10 mouse cellular contexts compared by ENCODE assay signal in genomic region chr17:71684103-71684608, GRCm38 (mm10). TPM values are rescaled to one million over a fixed set of nuclear protein-coding genes. Genes with fewer than 3 reads are reported as not detected.
DNase-seq lines count a peak whose midpoint lies in the region; ATAC-seq and TF ChIP-seq lines count a peak whose summit lies in the region.
"Had no signal": no experiment of that assay in that cellular context is flagged by ENCODE, and none has a peak within 500 bp of the region (broad histone marks: within the 10 kb centered on the region; RNA-seq: fewer than 3 reads in every experiment).

No protein-coding gene starts in this region.

- DNase-seq in heart, postnatal 14 days, result no peak
- DNase-seq in urinary bladder, postnatal 25 days (ENCODE audit: low spot score), result peak; percentile 32
- DNase-seq in urinary bladder, adult 2 months (ENCODE audit: low spot score), result no peak
- peak; percentile 72 for DNase-seq in lung, postnatal 36 days
- no peak for DNase-seq in hindbrain, postnatal 0 days (ENCODE audit: low spot score)
- no peak for DNase-seq in liver, postnatal 0 days
- DNase-seq: gastrocnemius, postnatal 36 days had no signal

- peaks cover 21% of the 10 kb centered on the region for H3K4me1 ChIP-seq in heart, embryonic 13.5 days
- H3K4me1 ChIP-seq in hindbrain, postnatal 0 days (ENCODE audit: insufficient read depth, low read length), result no peaks in the 10 kb centered on the region
- no peaks in the 10 kb centered on the region for H3K4me1 ChIP-seq in liver, postnatal 0 days (ENCODE audit: insufficient read depth)
- H3K4me1 ChIP-seq: embryonic facial prominence, embryonic 12.5 days had no signal

- no peak overlapping the region for H3K4me2 ChIP-seq in heart, embryonic 13.5 days
- no peak overlapping the region for H3K4me2 ChIP-seq in hindbrain, postnatal 0 days (ENCODE audit: low read depth, low read length)
- no peak overlapping the region for H3K4me2 ChIP-seq in liver, postnatal 0 days (ENCODE audit: low read depth, low read length)
- H3K4me2 ChIP-seq: embryonic facial prominence, embryonic 12.5 days had no signal

- no peak for ATAC-seq in heart, embryonic 13.5 days (ENCODE audit: extremely low read depth, insufficient number of reproducible peaks, low FRiP score, low TSS enrichment)
- no peak for ATAC-seq in hindbrain, postnatal 0 days
- no peak for ATAC-seq in liver, postnatal 0 days
- ATAC-seq in CD4-positive, CD25-positive, alpha-beta regulatory T cell, adult 4 months, result no peak

- no peaks in the 10 kb centered on the region for H3K9me3 ChIP-seq in heart, embryonic 13.5 days
- 0 out of 2 replicates have a peak, but pooled peaks cover 3% of the 10 kb centered on the region for H3K9me3 ChIP-seq in hindbrain, postnatal 0 days (ENCODE audit: low read length)
- H3K9me3 ChIP-seq in liver, postnatal 0 days (ENCODE audit: low read length), result no peaks in the 10 kb centered on the region
- H3K9me3 ChIP-seq: embryonic facial prominence, embryonic 12.5 days had no signal

- TF ChIP-seq CTCF in hindbrain, postnatal 0 days (IDR thresholded peaks at IDR 0.05; ENCODE audit: low read depth), result no peak
- TF ChIP-seq CTCF in liver, postnatal 0 days (IDR thresholded peaks at IDR 0.05; ENCODE audit: low read depth), result no peak

- H3K27me3 ChIP-seq in heart, embryonic 13.5 days (replicated peaks), result no peaks in the 10 kb centered on the region
- no peaks in the 10 kb centered on the region for H3K27me3 ChIP-seq in hindbrain, postnatal 0 days (ENCODE audit: insufficient read depth, low read length)
- no peaks in the 10 kb centered on the region for H3K27me3 ChIP-seq in liver, postnatal 0 days (ENCODE audit: insufficient read depth, low read length)
- H3K27me3 ChIP-seq: embryonic facial prominence, embryonic 12.5 days had no signal

- H3K4me3 ChIP-seq in heart, embryonic 13.5 days, result no peak overlapping the region
- H3K4me3 ChIP-seq in hindbrain, postnatal 0 days (ENCODE audit: low read length), result no peak overlapping the region
- H3K4me3 ChIP-seq in liver, postnatal 0 days (ENCODE audit: low read depth, low read length), result no peak overlapping the region
- H3K4me3 ChIP-seq: embryonic facial prominence, embryonic 12.5 days had no signal

- no peak for TF ChIP-seq EP300 in liver, postnatal 0 days (IDR thresholded peaks at IDR 0.05; ENCODE audit: low read depth)

- WGBS in heart, embryonic 13.5 days, result 36% methylated on average over 5 of the region's 5 CpGs
- WGBS in hindbrain, postnatal 0 days, result 31% methylated on average over 5 of the region's 5 CpGs
- WGBS in liver, postnatal 0 days (ENCODE audit: insufficient replicate concordance), result 40% methylated on average over 5 of the region's 5 CpGs

- H3K27ac ChIP-seq in heart, embryonic 13.5 days (replicated peaks), result no peak overlapping the region
- H3K27ac ChIP-seq in hindbrain, postnatal 0 days, result no peak overlapping the region
- H3K27ac ChIP-seq in liver, postnatal 0 days (ENCODE audit: low read depth), result no peak overlapping the region
- H3K27ac ChIP-seq: embryonic facial prominence, embryonic 12.5 days had no signal

- H3K36me3 ChIP-seq in heart, embryonic 13.5 days, result no peaks in the 10 kb centered on the region
- no peaks in the 10 kb centered on the region for H3K36me3 ChIP-seq in hindbrain, postnatal 0 days (ENCODE audit: insufficient read depth, low read length)
- no peaks in the 10 kb centered on the region for H3K36me3 ChIP-seq in liver, postnatal 0 days (replicated peaks; ENCODE audit: insufficient read depth, low read length)
- H3K36me3 ChIP-seq: embryonic facial prominence, embryonic 12.5 days had no signal

- H3K9ac ChIP-seq in heart, embryonic 13.5 days, result peak overlapping the region; percentile 37; the same call in 1 of the 2 replicates
- H3K9ac ChIP-seq in hindbrain, postnatal 0 days (replicated peaks; ENCODE audit: low read length), result no peak overlapping the region
- H3K9ac ChIP-seq in liver, postnatal 0 days (replicated peaks), result no peak overlapping the region
- H3K9ac ChIP-seq: embryonic facial prominence, embryonic 12.5 days had no signal

- intact Hi-C loops in heart, postnatal 14 days (cut with DNase I), result no loop called here

RNA-seq across cellular contexts. Expression of gene Togaram2, which starts 11.1 kb away (rescaled TPM):
- polyA plus RNA-seq in heart, embryonic 13.5 days (2015; fragmentation: Nextera tagmentation; extraction: Ambion mirVana), result 2.3 and 3.0 TPM in 2 replicates
- 1 to 10 TPM; 2.0 to 2.3 TPM for total RNA-seq in heart, postnatal 14 days (2021)
- 0.33 and 0.34 TPM in 2 replicates for polyA plus RNA-seq in urinary bladder, adult 2 months (2012; rRNA removed)
- 1.0 and 6.3 TPM in 2 replicates for total RNA-seq in hindbrain, postnatal 0 days (2014; rRNA removed)
- polyA plus RNA-seq in hindbrain, postnatal 0 days (2015; fragmentation: Nextera tagmentation; extraction: Ambion mirVana), result 0.88 and 1.2 TPM in 2 replicates
- polyA plus RNA-seq in liver, postnatal 0 days (2015; fragmentation: Nextera tagmentation; extraction: Ambion mirVana), result 0.04 TPM in 1 of 2 replicates, not detected in the other
- polyA plus RNA-seq in CD4-positive, CD25-positive, alpha-beta regulatory T cell, adult 4 months (2017; shearing (Covaris generic)), result not detected
- polyA plus RNA-seq: embryonic facial prominence, embryonic 12.5 days had no signal

Comparison
In these comparisons a context has a peak if more than half of its experiments do, and no peak if none do; other contexts are left out.
1. DNase-seq: peak in urinary bladder, postnatal 25 days (single experiment) and lung, postnatal 36 days (single experiment); none in heart, postnatal 14 days (0 of 2), urinary bladder, adult 2 months (single experiment), hindbrain, postnatal 0 days (single experiment) and liver, postnatal 0 days (single experiment).